In genomic region chr17:79980421-79981120, GRCm38 (mm10) we compare ENCODE assay signal across 14 mouse cellular contexts.
DNase-seq lines count a peak whose midpoint lies in the region.
"Had no signal": no experiment of that assay in that cellular context is flagged by ENCODE, and none has a peak within 500 bp of the region (broad histone marks: within the 10 kb centered on the region; RNA-seq: fewer than 3 reads in every experiment).

No protein-coding gene starts in this region.

- DNase-seq in cerebellum, postnatal 4 days (ENCODE audit: low spot score in 2 of 2) = peak; percentile 40 to 64
- DNase-seq in cerebellum, postnatal 36 days = no peak
- peak; percentile 36 to 55 for DNase-seq in kidney, postnatal 4 days
- no peak for DNase-seq in kidney, adult 8-10 months
- DNase-seq in ZHBTc4 (ENCODE audit: low read depth, low spot score) = peak; percentile 58
- DNase-seq in urinary bladder, postnatal 14 days (ENCODE audit: low spot score) = no peak
- DNase-seq in lung, postnatal 10 days = no peak
- DNase-seq: adrenal gland, postnatal 25 days; cerebellum, adult 8-10 months; kidney, adult 11 months; lung, adult 18-20 months; lung, postnatal 14 days; right cerebral cortex, adult 18-20 months; right cerebral cortex, postnatal 4 days had no signal

Comparison
In these comparisons a context has a peak if more than half of its experiments do, and no peak if none do; other contexts are left out.
1. DNase-seq: peak in cerebellum, postnatal 4 days (2 of 2), kidney, postnatal 4 days (2 of 2) and ZHBTc4 (single experiment); none in cerebellum, postnatal 36 days (0 of 2), kidney, adult 8-10 months (0 of 2), urinary bladder, postnatal 14 days (single experiment) and lung, postnatal 10 days (single experiment).